In the genomic region with DNA sequence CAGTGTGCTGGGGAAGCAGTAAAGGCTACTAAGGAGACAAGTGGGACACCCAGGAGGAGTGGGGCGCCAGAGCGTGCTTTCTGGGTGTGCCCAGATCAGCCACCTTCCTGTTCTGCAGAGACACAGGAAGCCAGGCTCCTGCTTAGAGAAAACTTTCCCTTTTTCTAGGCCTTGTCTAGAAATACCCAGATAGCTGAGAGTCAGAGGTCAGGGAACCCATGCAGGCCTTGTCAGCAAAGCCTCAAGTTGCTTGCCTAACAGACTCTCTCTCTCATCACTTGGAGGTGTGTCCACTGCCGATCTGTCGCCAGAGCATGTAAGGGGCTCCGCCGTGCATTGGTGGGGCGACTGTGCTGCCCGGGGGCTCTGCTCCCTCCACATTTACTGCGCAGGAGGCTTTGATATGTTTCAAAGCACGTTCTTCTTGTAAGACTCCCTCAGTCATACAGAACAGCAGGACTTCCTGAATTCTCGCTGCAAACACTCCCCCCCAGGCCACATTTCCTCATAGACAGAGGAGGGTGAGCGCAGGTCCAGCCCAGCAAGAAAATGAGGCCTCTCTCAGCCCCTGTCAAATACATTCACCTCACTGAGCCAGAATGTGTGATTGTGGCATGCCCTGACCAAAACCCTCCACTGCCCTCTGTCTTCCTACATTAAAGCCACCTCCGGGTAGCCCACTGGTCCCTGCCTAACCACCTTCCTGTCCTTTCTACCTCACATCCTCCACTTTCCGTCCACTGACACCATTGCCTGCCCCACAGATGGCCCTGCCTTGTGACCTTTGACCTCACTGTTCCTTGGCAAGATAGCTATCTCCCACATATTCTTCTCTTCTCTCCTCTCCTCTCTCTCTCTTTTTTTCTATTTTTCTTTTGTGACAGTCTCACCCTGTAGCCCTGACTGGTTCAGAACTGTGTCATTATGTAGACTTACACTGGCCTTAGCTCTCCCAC, we compare ENCODE assay signal across 8 mouse cellular contexts. TPM values are rescaled to one million over a fixed set of nuclear protein-coding genes. Genes with fewer than 3 reads are reported as not detected.
A peak's percentile ranks its signal among the peaks of the same experiment; 100 is the strongest.
DNase-seq lines count a peak whose midpoint lies in the region; ATAC-seq and TF ChIP-seq lines count a peak whose summit lies in the region.

No protein-coding gene starts in this region.

- peak overlapping the region; percentile 89 for H3K27ac ChIP-seq in spleen, adult 2 months (ENCODE audit: insufficient read depth, low read length)
- H3K27ac ChIP-seq in forebrain, embryonic 14.5 days (ENCODE audit: low read depth, low read length), result 0 out of 2 replicates have a peak overlapping the region, but pooled peaks have one; percentile 41
- peak overlapping the region; percentile 55 for H3K27ac ChIP-seq in intestine, postnatal 0 days (ENCODE audit: low read depth, low read length)
- H3K27ac ChIP-seq in thymus, adult 2 months (ENCODE audit: control insufficient read depth, insufficient read depth, low read length), result peak overlapping the region; percentile 95

- no peaks in the 10 kb centered on the region for H3K9me3 ChIP-seq in forebrain, embryonic 14.5 days (replicated peaks; ENCODE audit: control insufficient read depth, low read length)
- H3K9me3 ChIP-seq in intestine, postnatal 0 days (ENCODE audit: control insufficient read depth), result no peaks in the 10 kb centered on the region
- no peaks in the 10 kb centered on the region for H3K9me3 ChIP-seq in megakaryocyte, embryonic 14.5 days

- ATAC-seq in forebrain, embryonic 14.5 days, result no peak
- ATAC-seq in intestine, postnatal 0 days, result no peak

- no peaks in the 10 kb centered on the region for H3K27me3 ChIP-seq in spleen, adult 2 months (ENCODE audit: control insufficient read depth, insufficient read depth, low read length)
- no peaks in the 10 kb centered on the region for H3K27me3 ChIP-seq in forebrain, embryonic 14.5 days (replicated peaks; ENCODE audit: control insufficient read depth, insufficient read depth, low read length)
- H3K27me3 ChIP-seq in intestine, postnatal 0 days (replicated peaks; ENCODE audit: control insufficient read depth, insufficient read depth, low read length), result no peaks in the 10 kb centered on the region
- H3K27me3 ChIP-seq in megakaryocyte, embryonic 14.5 days (replicated peaks), result no peaks in the 10 kb centered on the region
- H3K27me3 ChIP-seq in thymus, adult 2 months (ENCODE audit: control insufficient read depth, insufficient read depth, low read length), result no peaks in the 10 kb centered on the region

- H3K4me1 ChIP-seq in spleen, adult 2 months (ENCODE audit: control insufficient read depth, insufficient read depth, insufficient read length), result peaks cover 17% of the 10 kb centered on the region; the same call in 1 of the 2 replicates
- peaks cover 4% of the 10 kb centered on the region; the same call in 1 of the 2 replicates for H3K4me1 ChIP-seq in forebrain, embryonic 14.5 days (ENCODE audit: control insufficient read depth, insufficient read depth, low read length)
- H3K4me1 ChIP-seq in intestine, postnatal 0 days (replicated peaks; ENCODE audit: control insufficient read depth, insufficient read depth, low read length), result peaks cover 8% of the 10 kb centered on the region
- peaks cover 90% of the 10 kb centered on the region for H3K4me1 ChIP-seq in megakaryocyte, embryonic 14.5 days
- H3K4me1 ChIP-seq in thymus, adult 2 months (replicated peaks; ENCODE audit: control insufficient read depth, insufficient read depth, low read length), result peaks cover 29% of the 10 kb centered on the region

- WGBS in spleen, adult 2 months, result 14% methylated on average over 14 of the region's 14 CpGs
- WGBS in forebrain, embryonic 14.5 days, result 75% methylated on average over 14 of the region's 14 CpGs
- 47% methylated on average over 14 of the region's 14 CpGs for WGBS in intestine, postnatal 0 days
- 22% methylated on average over 14 of the region's 14 CpGs for WGBS in thymus, adult 2 months

- no peak; the same call in 1 of the 2 replicates for TF ChIP-seq POLR2A in spleen, adult 2 months (IDR thresholded peaks at IDR 0.05; ENCODE audit: low read depth, low read length)
- 0 out of 2 replicates have a peak, but pooled peaks have one; percentile 8 for TF ChIP-seq POLR2A in thymus, adult 2 months (IDR thresholded peaks at IDR 0.05; ENCODE audit: control insufficient read depth, extremely low read depth, insufficient read depth, low read length, poor library complexity)

- TF ChIP-seq CTCF in spleen, adult 2 months (IDR thresholded peaks at IDR 0.05; ENCODE audit: extremely low read depth, insufficient read depth, insufficient read length, insufficient replicate concordance), result no peak
- TF ChIP-seq CTCF in intestine, postnatal 0 days (IDR thresholded peaks at IDR 0.05; ENCODE audit: low read depth), result peak; percentile 42
- TF ChIP-seq CTCF in thymus, adult 2 months (IDR thresholded peaks at IDR 0.05; ENCODE audit: borderline replicate concordance, control insufficient read depth, extremely low read depth, insufficient read depth, low read length, poor library complexity), result no peak

- peak overlapping the region; percentile 5; the same call in 1 of the 2 replicates for H3K9ac ChIP-seq in forebrain, embryonic 14.5 days (ENCODE audit: low read length)
- 0 out of 2 replicates have a peak overlapping the region, but pooled peaks have one; percentile 18 for H3K9ac ChIP-seq in intestine, postnatal 0 days (ENCODE audit: low read depth, low read length)

- H3K4me3 ChIP-seq in spleen, adult 2 months (ENCODE audit: extremely low read depth, insufficient read depth, insufficient read length), result no peak overlapping the region; the same call in 1 of the 2 replicates
- H3K4me3 ChIP-seq in forebrain, embryonic 14.5 days (ENCODE audit: low read depth, low read length), result no peak overlapping the region
- no peak overlapping the region for H3K4me3 ChIP-seq in intestine, postnatal 0 days (ENCODE audit: low read depth, low read length)
- peak overlapping the region; percentile 89 for H3K4me3 ChIP-seq in megakaryocyte, embryonic 14.5 days (replicated peaks)
- peak overlapping the region; percentile 10; the same call in 1 of the 2 replicates for H3K4me3 ChIP-seq in thymus, adult 2 months (ENCODE audit: control insufficient read depth, insufficient read depth, low read length)

- peak in 1 of 2 experiments; percentile 64 for DNase-seq in spleen, adult 2 months (ENCODE audit: low read depth in 1 of 2, low spot score in 2 of 2)
- no peak for DNase-seq in spleen, adult 12 weeks (ENCODE audit: low spot score)
- no peak for DNase-seq in forebrain, embryonic 14.5 days (ENCODE audit: low spot score)
- DNase-seq in thymus, adult 2 months, result peak; percentile 64
- DNase-seq in right cerebral cortex, postnatal 36 days (ENCODE audit: low spot score in 2 of 2), result no peak
- no peak for DNase-seq in layer of hippocampus, adult 8-10 months (ENCODE audit: low spot score in 2 of 2)

- H3K36me3 ChIP-seq in spleen, adult 2 months (ENCODE audit: control insufficient read depth, insufficient read depth, low read length), result no peaks in the 10 kb centered on the region
- H3K36me3 ChIP-seq in forebrain, embryonic 14.5 days (ENCODE audit: control insufficient read depth, insufficient read depth, low read length), result no peaks in the 10 kb centered on the region
- H3K36me3 ChIP-seq in intestine, postnatal 0 days (ENCODE audit: control insufficient read depth, insufficient read depth), result no peaks in the 10 kb centered on the region
- peaks cover 24% of the 10 kb centered on the region for H3K36me3 ChIP-seq in megakaryocyte, embryonic 14.5 days (replicated peaks; ENCODE audit: low read length)
- no peaks in the 10 kb centered on the region for H3K36me3 ChIP-seq in thymus, adult 2 months (ENCODE audit: control insufficient read depth, insufficient read depth, low read length)

- no peak overlapping the region for H3K4me2 ChIP-seq in forebrain, embryonic 14.5 days (ENCODE audit: low read length)
- no peak overlapping the region for H3K4me2 ChIP-seq in intestine, postnatal 0 days (replicated peaks; ENCODE audit: low read depth)

RNA-seq across cellular contexts. Expression of gene Vps37b, which starts 18.3 kb away (rescaled TPM):
- polyA plus RNA-seq in spleen, adult 2 months (2012; rRNA removed), result 58.1 and 72.8 TPM in 2 replicates
- polyA plus RNA-seq in forebrain, embryonic 14.5 days (2014; fragmentation: Nextera tagmentation; extraction: Ambion mirVana), result 70.5 and 86.6 TPM in 2 replicates
- polyA plus RNA-seq in intestine, postnatal 0 days (2015; fragmentation: Nextera tagmentation; extraction: Ambion mirVana), result 16.7 and 17.8 TPM in 2 replicates
- polyA plus RNA-seq in megakaryocyte, embryonic 14.5 days (2012; ENCODE audit: insufficient read depth, low replicate concordance), result 437 and 1,468 TPM in 2 replicates
- 111 and 119 TPM in 2 replicates for polyA plus RNA-seq in thymus, adult 2 months (2012; rRNA removed)
- 10 to 100 TPM; 35.9 to 39.4 (median 36.6) TPM for total RNA-seq in layer of hippocampus, adult 8-10 months (2022)

RNA-seq across cellular contexts. Expression of gene Abcb9, which starts 45.2 kb away (rescaled TPM):
- 7.0 and 7.8 TPM in 2 replicates for polyA plus RNA-seq in spleen, adult 2 months (2012; rRNA removed)
- 6.8 and 7.9 TPM in 2 replicates for polyA plus RNA-seq in forebrain, embryonic 14.5 days (2014; fragmentation: Nextera tagmentation; extraction: Ambion mirVana)
- 4.0 and 4.6 TPM in 2 replicates for polyA plus RNA-seq in intestine, postnatal 0 days (2015; fragmentation: Nextera tagmentation; extraction: Ambion mirVana)
- polyA plus RNA-seq in megakaryocyte, embryonic 14.5 days (2012; ENCODE audit: insufficient read depth, low replicate concordance), result 23.8 and 51.5 TPM in 2 replicates
- 48.2 and 54.0 TPM in 2 replicates for polyA plus RNA-seq in thymus, adult 2 months (2012; rRNA removed)
- 10 to 100 TPM; 29.4 to 33.0 (median 30.4) TPM for total RNA-seq in layer of hippocampus, adult 8-10 months (2022)

Comparison
In these comparisons a context has a peak if more than half of its experiments do, and no peak if none do; other contexts are left out.
1. H3K27ac ChIP-seq: peak in every context shown above with its lines; median percentile 95 in thymus, adult 2 months; 89 in spleen, adult 2 months; 55 in intestine, postnatal 0 days; 41 in forebrain, embryonic 14.5 days.
2. H3K4me3 ChIP-seq: peak in megakaryocyte, embryonic 14.5 days (single experiment) and thymus, adult 2 months (single experiment); none in spleen, adult 2 months (single experiment), forebrain, embryonic 14.5 days (single experiment) and intestine, postnatal 0 days (single experiment).